Mouse (Mus musculus): Measurements from ENCODE around the gene Nkd1.

Nkd1 gene

DNA sequence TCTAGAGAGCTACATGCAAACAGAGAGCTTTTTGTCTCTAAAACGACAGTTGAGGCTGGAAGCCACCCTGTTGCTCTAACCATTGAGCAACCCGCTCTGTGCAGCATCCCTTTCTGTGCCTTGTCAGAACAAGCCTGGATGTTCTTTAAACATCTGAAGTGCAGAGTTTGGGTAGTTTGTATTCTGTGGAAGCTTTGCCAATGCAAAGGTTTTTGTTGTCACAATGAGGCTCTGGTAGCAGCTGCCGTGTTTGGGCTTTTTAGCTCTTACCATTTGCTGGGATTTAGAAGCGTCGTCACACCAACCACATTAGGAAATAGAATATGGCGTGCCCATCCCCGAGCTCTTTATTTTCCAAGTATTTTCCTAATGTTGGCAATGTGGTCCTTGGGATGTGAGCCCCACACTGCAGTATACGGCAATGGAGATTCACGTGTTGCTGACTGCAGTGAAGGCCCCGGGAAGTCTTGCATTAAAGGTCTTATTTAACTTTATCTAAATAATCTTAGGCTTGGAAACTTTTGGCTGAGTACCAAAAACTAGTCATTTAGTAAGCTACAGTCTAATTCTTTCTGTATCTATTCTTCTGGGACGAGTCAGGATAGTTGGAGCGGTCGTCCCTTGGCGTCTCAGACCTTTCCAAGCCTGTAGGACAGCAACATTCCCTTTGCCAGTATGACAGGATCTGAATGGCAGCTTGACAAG, 51.9 kb downstream of the Nkd1 start:
- no peak for DNase-seq (ENCODE audit: extremely low read depth, insufficient read length, low spot score)

DNA sequence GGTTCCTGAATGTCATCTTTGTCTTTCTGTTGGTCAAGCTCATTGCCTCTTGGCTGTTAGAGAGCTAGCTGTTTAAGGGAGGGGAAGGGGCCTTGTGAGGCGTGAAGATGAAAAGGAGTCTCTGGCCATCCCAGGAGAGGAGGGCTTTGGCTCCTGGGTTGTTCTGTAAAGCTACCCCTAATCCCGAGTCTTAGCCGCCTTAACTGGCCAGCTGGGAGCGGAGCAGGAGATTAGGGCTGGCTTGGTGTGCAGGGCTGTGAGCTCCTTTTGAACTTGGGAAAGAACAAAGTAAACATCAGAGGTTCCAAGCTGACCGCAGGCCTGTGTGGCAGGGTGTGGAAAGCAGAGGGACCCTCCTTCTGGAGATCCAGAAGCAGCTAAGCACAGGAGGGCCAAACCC, 53.8 kb downstream of the Nkd1 start:
- no peak for DNase-seq (ENCODE audit: extremely low read depth, insufficient read length, low spot score)

DNA sequence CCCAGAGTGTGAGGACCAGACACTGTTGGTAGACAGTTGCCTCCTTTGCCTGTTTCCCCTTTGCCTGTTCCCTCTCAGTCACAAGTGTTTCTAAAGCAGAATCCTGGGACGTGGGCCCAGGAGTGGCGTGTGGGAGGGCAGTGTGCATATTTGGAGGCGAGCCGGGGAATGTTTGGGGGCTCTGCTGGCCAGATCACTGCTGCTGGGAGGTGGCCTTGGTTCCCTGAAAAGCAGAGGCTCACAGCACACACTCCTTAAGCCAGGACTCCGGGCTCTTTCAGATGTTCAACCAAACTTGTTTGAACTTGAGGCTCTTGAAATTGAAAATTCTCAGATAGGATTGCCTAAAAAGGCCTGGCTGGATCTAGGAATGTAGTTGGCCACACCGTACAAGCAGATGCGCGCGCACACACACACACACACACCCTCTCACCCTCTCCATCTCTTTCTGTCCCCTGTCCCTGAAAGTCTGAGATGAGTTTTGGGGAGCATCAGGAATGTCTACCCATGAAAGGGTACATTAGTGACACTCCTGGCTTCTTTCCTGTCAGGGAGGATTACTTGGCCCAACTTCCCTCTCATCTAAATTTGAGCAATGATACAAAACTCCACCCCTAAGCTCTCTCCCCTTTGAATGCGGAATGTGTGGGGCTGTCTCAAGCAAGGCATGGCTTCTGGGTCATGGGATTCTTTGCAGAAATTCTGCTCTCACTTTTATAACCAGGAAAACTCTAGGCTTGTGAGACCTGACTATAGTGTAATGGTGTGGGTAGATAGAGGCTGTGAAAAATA, 55.4 kb downstream of the Nkd1 start:
- DNase-seq (ENCODE audit: extremely low read depth, insufficient read length, low spot score), result no peak

DNA sequence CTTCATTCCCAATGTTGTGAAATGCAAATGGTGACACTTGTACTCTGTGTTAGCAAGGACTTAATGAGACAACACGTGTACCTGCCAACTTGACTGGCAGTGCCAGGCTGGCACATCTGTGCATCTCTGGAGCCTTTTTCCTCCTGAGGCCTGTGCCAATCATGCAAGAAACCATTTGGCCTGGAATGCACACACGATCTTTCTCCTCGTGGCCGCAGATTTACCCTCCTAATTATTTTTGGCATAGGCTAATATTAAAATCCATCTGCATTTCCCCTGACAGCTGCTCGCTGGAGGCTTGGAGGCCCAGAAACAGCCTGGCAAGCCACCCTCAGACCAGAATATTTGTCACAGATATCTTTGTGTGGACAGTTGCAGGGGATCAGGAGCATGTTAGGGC, 56.5 kb downstream of the Nkd1 start:
- DNase-seq (ENCODE audit: extremely low read depth, insufficient read length, low spot score), result no peak

DNA sequence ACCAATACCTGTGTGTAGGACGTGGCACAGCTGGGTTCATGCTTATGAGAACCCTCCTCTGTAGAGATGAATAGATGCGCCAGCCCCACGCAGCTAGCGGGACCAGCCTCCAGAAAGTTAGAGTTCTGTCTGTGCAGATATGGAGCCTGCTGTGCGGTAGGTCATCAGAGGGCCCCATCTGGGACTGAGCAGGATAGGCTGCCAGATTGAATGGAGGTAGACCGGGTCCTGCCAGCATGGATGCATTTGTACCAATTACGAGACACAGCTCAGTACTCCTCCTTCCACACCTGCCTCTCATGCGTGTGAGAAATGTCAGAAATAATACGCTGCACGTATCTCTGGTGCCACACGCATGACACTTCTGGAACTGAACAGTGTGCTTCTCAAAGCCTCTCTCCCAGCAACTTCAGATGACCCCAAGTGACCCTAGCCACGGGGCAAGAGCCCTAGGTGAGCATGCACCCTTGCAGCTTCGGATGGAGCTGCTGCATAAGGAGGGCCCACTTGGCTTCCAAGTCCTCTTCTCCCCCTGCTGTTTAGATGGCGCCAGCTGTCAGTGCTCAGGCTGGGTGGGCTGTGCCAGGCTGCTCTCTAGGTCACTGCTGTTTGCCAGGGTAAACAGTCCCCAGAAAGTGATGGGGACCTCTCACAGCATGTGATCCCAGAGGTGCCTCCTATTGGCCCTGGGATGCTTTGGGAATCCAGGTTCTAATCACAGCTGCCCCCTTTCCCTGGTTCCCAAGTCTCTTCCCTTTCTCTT, 57.4 kb downstream of the Nkd1 start:
- DNase-seq (ENCODE audit: extremely low read depth, insufficient read length, low spot score), result no peak

DNA sequence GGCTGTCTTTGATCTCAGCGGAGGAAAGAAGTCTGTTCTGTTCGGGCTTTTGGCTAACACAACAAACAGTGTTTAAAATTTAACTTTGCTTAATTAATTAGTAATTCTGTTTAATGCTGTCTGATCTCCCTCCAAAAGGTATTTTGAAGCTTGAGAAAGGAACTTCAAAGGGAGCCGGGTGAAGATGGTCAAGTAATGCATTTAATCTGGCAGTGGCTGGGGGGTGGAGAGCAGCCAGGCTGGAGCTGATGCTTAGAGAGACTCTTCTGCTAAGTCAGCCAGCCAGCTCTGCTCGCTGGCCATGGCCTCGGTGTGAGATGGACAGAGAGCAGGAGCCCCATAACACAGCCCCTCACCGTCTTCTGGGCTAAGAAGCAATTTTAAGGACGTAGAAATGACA, 58.1 kb downstream of the Nkd1 start:
- DNase-seq (ENCODE audit: extremely low read depth, insufficient read length, low spot score), result no peak

DNA sequence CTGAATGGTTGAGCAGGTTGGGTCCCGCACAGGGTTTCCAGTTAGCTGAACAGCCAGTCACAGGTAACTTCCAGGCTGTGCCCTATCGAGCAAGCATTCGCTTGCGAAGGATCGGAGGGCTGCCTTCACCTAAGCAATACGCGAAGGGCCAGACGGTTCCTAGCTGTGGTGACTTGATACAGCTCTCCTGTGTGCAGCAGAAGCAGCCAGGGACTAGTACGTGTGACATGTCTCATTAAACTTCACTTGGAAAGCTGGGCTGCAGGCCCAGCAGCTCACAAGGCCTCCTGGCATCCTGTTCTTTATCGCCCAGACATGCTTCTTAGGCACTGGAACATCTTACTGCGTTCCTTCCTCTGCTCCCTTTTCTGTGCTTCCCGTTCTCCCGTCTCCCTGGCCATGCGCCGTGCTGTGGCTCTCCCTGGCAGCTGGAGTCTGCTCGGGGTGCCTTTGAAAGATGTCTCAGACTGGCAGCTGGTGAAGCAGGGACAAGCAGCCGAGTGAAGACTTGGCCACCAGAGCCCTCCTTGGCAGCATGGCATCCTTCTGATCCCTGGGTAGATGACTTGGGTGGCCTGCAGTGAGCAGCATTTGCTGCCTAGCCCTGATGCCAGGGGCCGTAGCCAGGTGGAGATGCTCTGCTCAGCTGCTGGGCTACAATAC, 58.6 kb downstream of the Nkd1 start:
- DNase-seq (ENCODE audit: extremely low read depth, insufficient read length, low spot score), result no peak

DNA sequence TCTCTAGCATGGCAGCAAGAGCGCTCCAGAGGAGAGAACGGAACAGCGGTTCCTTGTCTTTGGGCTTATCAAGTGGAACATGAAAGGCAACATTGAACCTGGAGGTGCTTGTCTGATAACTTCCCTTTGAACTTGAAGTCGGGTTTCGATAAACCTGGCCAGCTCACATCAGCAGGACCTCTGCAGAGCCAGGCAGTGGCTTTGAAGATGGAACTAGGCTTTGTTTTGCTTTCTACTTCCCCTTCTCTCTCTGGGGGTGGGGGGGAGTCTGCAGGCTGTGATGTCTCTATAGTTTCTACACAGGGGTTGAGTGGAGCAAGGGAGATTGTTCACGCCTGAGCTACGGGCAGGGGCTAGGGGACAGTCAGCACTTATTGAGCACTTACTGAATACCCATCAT, 59.6 kb downstream of the Nkd1 start:
- no peak for DNase-seq (ENCODE audit: extremely low read depth, insufficient read length, low spot score)

DNA sequence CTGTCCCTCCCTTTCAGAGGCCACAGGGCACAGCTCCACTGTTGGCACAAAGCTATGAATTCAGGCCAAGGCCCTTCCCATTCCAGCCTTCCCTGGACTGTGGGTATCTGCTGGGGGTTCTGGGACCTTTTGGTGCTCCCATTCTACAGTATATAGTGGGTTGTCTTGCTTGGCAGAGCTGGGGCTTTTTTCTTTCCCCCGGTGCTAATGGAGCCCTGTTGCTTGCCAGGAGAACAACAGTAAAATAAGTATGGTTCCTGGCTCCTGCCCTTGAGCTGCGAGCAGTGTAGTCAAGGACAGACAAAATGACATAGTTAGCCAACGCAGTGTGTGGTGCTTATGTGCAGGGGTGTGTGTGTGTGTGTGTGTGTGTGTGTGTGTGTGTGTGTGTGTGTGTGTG, 62.7 kb downstream of the Nkd1 start:
- DNase-seq (ENCODE audit: extremely low read depth, insufficient read length, low spot score), result no peak

DNA sequence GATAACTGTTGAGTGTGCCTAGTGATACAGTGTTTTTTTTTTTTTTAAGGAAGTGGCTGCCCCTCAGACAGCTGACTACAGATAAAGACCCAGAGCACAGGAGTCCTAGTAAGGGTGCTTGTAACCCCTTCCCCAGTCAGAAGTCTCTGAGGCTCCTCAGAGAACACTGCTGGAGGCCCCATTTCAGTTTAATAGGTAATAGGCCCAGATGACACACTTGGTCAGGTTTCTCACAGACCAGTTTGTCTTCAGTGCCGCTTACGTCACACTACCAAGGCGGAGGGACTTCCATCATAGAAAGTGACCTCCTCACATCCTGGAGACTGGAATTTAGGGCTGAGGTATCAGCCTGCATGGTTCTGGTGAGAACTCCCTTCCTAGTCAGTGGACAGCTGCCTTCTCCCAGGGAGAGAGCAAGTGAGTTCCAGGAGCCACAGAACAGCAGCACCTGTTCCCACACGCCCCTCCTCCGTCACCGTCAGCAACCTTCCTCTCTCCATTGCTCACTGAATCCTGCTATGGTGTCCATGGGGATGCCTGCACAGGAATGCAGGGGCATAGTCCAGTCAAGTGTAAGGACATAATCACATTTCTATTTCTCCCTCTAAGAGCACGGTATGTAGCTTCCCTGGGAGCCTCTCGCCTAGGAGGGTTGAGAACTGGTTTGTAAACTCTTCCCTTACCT, 67.2 kb downstream of the Nkd1 start:
- no peak for DNase-seq (ENCODE audit: extremely low read depth, insufficient read length, low spot score)

DNA sequence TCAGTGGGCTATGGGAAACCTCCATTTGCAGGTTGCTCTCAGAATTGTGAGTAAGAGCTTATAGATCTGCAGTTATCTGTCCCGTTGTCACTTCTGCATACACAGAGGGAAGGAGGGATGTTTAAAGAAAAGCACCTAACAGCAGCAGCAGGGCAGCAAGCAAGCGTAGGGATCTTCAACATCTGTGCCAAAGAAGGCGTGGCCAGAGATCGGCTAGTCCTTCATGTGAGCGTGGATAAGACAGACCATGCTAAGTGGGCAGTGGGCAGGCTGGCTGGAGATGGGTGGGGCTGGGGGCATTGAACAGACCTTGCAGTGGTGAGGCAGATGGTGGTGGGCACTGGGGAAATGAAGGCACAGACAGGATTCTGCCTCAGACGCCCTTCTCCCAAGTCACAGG, 69.1 kb downstream of the Nkd1 start:
- no peak for DNase-seq (ENCODE audit: extremely low read depth, insufficient read length, low spot score)

DNA sequence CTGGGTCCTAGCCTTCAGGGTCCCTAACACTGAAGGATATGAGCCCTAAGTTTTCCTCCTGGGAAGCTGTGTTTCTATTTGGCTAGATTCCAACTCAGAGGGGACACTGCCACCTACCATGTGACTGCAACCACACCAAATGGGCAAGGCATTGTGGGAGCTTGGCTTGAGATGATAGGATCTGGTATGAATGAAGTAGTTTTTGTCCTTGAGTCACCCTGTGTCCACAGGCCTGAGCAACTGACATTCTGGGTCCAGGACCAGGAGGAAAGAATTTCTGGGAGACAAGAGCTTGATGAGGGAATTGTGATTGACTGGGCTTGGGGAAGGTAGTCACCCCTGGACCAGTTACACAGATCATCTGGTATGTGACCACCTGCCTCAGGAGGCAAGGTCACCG, 72.8 kb downstream of the Nkd1 start:
- no peak for DNase-seq (ENCODE audit: extremely low read depth, insufficient read length, low spot score)

DNA sequence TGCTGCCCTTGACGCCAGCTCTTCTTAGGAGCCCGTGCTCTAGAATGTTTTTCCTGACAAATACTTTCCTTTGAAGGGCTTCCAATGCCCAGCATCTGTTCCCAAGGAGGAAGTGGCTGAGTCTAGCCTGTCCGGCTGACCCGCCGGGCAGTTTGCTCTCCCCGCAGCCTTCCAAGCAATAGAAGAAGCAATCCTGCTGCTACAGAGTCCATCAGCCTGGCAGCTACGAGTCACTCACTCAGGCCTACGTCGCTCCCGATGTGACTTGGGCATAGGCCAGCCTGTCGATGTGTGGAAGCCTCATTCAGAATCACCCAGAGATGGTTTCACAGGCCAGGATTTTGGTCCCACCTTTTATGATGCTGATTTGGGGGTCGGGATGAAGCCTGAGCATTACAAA, 74.9 kb downstream of the Nkd1 start:
- no peak for DNase-seq (ENCODE audit: extremely low read depth, insufficient read length, low spot score)

DNA sequence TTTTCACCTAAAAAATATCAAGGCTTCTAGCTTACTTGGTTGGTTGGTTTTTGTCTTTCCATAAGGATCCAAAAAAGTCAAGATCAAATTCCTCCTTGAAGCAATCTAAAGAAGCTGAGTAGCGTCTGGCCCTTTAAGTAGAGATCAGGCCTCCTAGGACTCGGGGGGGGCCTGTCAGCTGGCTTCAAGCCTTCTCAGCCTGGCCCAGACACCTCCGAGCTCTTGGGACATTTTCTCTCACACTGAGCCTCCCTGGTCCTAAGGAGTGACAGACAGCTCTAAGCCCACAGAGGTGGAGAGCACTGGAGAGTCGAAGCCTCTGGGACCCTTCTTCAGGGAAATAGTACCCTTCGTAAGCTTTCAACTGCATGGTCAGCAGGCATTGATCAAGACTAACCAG, 77.4 kb downstream of the Nkd1 start:
- DNase-seq (ENCODE audit: extremely low read depth, insufficient read length, low spot score), result no peak

DNA sequence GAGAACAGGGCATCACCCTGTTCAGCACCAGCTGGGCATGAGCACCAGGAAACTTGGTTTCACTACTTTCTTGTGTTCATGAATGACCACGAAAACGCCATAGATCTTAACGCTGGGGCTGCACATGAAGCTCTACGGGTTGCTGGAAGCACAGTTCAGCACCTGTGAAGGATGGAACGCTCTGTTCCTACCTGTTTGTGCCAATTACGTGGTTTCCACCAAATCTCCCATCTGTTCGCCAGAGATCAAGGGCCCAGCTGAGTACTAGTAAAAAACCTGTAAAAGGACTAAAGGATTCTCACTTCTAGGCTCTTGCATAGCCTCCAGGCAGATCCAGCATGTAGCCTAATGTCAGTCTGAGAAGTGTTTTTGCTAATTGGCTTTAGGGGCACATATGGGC, 78.3 kb downstream of the Nkd1 start:
- DNase-seq (ENCODE audit: extremely low read depth, insufficient read length, low spot score), result no peak

DNA sequence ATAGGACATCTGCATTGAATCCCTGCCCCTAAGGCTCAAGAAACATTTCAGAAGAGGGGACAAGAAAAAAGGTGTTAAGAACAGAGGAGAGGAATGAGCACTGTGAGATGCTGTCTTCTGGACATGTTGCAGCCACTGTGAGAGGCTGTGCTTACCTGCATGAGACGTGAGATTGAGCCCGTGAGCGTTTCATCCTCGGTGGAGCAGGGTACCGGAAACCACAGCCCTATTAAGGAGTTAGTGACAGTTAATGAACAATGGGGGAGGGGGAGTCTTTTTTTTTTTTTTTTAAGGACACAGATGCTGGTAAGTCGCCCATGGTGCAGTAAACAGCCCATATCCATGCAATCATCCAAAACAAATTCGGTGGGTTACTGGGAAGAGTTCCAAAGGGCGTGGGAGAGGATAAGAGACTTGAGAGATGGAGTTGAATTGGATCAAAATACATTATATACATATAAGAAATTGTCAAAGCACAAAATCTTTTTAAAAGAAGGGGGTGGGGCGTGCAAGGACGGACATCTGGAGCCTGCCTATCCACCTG, 82.4 kb downstream of the Nkd1 start:
- no peak for DNase-seq (ENCODE audit: extremely low read depth, insufficient read length, low spot score)

DNA sequence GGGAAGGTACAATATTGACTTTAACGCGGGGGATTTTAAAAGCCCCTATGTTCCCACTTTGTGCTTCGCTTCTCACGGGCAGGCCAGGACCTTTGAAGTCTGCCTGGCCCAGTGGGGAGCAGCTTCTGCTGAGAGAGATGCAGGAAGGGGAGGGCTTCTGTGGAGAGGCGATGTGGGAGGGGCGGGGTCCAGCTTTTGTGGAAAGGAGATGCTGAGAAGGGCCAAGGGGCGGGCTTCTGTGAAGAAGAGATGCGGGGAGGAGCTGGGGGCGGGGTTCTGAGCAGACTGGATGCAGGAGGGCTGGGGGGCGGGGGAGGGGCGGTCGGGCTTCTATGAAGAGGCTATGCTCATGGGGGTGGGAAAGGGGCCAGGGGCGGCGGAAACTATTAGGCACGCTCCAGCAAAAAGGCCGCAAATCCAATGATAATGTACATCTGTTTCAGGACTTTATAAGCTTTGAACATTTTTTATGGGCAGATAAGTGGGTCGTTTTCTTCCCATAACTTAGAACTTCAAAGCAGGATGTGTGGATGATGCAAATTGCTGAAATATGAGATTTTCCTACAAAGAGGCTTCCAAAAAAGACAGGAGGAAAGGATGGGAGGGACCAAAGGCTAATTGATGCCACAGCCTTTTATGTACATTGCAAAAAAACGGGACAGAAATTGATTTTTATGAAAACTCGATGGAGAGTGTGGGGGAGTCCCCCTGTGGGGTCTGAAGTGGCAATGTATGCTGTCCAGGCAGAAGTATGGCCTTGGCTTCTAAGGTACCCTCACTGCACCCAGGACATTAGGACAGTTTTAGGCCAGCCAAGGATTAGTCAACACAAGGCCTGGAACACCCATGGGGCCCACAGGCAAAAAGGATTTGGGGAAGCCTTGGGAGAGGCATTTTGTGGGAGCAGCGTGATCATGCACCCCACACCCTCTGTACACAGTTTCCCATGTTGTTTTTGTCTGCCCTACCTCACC, 83.2 kb downstream of the Nkd1 start:
- no peak for DNase-seq (ENCODE audit: extremely low read depth, insufficient read length, low spot score)

DNA sequence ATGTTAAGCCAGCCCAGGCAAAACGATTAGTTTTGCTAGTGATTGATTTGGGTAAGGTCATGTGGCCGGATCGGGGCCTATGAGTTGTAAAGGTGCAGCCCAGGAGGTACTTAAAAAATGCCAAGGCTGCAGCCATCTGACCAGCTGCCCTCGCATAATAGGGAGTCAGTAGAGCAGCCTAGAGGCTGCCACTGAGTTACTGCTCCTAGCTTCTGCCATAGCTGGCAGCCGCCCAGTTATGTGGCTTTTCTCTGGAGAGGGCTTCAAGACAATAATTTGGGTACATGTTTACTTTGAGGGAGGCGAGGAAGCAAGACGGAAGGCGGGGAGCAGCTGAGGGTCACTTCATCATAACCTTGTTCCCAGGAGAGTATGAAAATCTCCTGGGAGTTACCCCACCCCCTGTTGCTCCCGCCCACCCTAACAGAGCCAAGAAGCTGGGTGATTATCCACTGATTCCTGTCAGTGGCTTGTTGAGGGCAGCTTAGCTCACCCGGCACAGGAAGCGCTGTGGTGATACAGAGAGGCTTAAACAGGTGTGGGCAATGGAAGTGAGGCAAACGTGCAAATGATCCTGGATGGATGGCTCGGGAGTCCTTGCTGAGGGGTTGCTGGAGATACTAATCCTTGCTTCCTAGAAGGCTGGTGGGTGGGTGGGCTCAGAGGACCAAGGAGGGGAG, 84.3 kb downstream of the Nkd1 start:
- peak; percentile 28 for DNase-seq (ENCODE audit: extremely low read depth, insufficient read length, low spot score)

DNA sequence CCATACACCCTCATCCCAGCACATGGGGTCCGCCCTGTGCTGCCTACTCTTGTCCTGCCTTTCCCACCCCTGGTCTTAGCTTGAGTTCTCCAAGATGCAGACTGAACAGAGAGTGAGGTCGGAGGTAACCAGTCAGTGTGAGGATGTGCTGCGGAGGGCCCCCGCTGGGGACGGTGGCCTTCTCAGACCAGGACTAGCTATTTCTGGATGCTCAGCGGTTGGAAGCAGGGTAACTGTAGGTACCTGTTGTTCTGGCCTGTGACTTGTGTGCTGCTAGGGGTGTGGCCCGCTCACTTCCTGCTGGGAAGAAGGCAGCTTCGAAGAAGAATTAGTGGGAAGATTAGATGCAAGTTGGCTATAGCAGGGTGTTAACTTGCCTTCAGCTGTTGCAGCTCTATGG, 87.9 kb downstream of the Nkd1 start:
- no peak for DNase-seq (ENCODE audit: extremely low read depth, insufficient read length, low spot score)

All from 3134 (cell line).